Mouse (Mus musculus): ENCODE results near the gene Josd2. TPM values are rescaled to one million over a fixed set of nuclear protein-coding genes. Genes with fewer than 3 reads are reported as not detected.

The Josd2 gene
- polyA plus RNA-seq, 1 experiment, result 99.2 TPM

DNA sequence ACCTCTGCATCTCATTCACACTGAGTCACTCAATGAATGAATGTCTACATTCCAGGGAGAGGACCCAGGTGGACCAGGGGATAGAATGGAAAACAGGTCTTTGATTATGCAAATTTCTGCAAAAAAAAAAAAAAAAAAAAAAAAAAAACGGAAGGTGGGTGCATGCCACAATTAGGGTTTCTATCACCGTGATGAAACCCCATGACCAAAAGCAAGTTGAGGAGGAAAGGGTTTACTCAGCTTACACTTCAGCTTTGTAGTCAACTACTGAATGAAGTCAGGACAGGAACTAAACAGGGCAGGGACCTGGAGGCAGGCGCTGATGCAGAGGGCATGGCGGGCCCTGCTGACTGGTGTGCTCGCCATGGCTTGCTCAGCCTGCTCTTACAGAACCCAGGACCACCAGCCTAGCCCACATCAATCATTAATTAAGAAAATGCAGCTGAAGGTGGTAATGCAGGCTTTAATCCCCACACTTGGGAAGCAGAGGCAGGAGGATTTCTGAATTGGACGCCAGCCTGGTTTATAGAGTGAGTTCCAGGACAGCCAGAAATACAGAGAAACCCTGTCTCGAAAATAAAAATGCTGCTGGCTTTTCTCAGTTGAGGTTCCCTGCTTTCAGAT is 17.9 kb downstream of the Josd2 start:
- TF ChIP-seq POLR2A (IDR thresholded peaks at IDR 0.05; ENCODE audit: low read depth, low read length), result no peak
- TF ChIP-seq CTCF (IDR thresholded peaks at IDR 0.05; ENCODE audit: extremely low read depth, insufficient read length, insufficient replicate concordance, low read depth, low read length), result no peak
- Histone ChIP-seq H3K4me1 (ENCODE audit: control insufficient read depth, insufficient read depth, insufficient read length, low read length) (no peaks in the 10 kb centered on the region), H3K36me3 (ENCODE audit: control insufficient read depth, insufficient read depth, low read length) (0 out of 2 replicates have a peak, but pooled peaks cover 4% of the 10 kb centered on the region), H3K27ac (ENCODE audit: insufficient read depth, low read depth, low read length) (no peak overlapping the region), H3K4me3 (ENCODE audit: low read depth, low read length) (no peak overlapping the region), H3K27me3 (ENCODE audit: control insufficient read depth, insufficient read depth, low read length) (no peaks in the 10 kb centered on the region)
- WGBS, result 72% methylated on average over 7 of the region's 7 CpGs

DNA sequence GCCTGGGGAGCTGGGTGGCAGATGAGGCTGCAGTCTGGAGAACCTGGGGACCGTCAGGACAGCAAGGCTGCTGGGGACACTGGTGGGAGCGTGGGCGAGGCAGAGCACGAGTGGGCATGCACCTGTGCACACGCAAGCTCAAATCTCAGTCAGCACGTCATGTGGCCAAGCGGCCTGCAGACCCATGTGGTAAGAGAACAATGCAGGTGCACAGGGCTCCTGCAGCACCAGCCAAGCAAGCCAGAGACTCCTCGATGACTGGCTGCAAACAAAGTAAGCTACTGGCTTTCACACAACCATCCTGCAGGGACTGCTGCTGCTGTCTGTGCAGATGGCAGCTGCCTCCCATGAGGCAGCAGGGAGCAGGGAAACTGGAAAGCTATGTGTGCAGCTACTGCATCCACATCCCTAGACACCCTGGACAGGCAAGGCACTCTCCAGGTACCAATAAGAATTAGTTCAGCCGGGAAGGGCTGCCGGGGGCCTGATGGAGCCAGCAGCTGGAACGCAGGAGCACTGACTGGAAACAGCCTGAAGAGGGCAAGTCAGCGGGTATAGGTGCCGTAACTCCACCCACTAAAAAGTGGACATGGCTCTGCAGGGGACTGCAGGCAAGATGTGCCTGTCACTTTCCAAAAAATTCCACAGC is 19.3 kb downstream of the Josd2 start:
- no peak overlapping the region for H3K4me3 ChIP-seq (ENCODE audit: low read depth, low read length)
- no peak overlapping the region for H3K27ac ChIP-seq (ENCODE audit: insufficient read depth, low read depth, low read length)
- no peaks in the 10 kb centered on the region for H3K27me3 ChIP-seq (ENCODE audit: control insufficient read depth, insufficient read depth, low read length)
- peaks cover 12% of the 10 kb centered on the region for H3K36me3 ChIP-seq (ENCODE audit: control insufficient read depth, insufficient read depth, low read length)
- no peak for TF ChIP-seq CTCF (IDR thresholded peaks at IDR 0.05; ENCODE audit: extremely low read depth, insufficient read length, insufficient replicate concordance, low read depth, low read length)
- no peak for TF ChIP-seq POLR2A (IDR thresholded peaks at IDR 0.05; ENCODE audit: low read depth, low read length)
- H3K4me1 ChIP-seq (ENCODE audit: control insufficient read depth, insufficient read depth, insufficient read length, low read length), result no peaks in the 10 kb centered on the region
- 74% methylated on average over 13 of the region's 13 CpGs for WGBS

DNA sequence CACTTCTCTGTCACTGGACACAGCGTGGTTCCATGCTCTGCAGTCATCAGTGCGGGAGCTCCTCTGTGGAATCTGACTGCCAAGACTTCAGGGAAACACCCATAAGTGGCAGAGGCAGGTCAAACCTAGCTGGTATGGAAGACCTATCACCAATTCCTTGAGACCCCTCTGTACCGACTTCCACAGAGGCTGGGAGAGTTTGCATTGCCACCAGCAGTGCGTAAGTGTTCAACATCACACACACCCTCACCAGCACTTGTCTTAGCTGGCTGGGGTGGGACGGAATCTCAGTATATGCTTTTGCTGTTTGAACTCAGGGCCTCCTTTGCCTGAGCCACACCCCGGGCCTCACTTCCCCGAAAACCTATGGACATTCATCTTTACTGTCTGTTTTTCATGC is 20.2 kb downstream of the Josd2 start:
- no peaks in the 10 kb centered on the region for H3K27me3 ChIP-seq (ENCODE audit: control insufficient read depth, insufficient read depth, low read length)
- no peak overlapping the region for H3K27ac ChIP-seq (ENCODE audit: insufficient read depth, low read depth, low read length)
- no peaks in the 10 kb centered on the region for H3K4me1 ChIP-seq (ENCODE audit: control insufficient read depth, insufficient read depth, insufficient read length, low read length)
- peaks cover 18% of the 10 kb centered on the region for H3K36me3 ChIP-seq (ENCODE audit: control insufficient read depth, insufficient read depth, low read length)
- TF ChIP-seq POLR2A (IDR thresholded peaks at IDR 0.05; ENCODE audit: low read depth, low read length) (no peak), CTCF (IDR thresholded peaks at IDR 0.05; ENCODE audit: extremely low read depth, insufficient read length, insufficient replicate concordance, low read depth, low read length) (no peak)
- H3K4me3 ChIP-seq (ENCODE audit: low read depth, low read length), result no peak overlapping the region
- 90% methylated on average over 7 of the region's 7 CpGs for WGBS

DNA sequence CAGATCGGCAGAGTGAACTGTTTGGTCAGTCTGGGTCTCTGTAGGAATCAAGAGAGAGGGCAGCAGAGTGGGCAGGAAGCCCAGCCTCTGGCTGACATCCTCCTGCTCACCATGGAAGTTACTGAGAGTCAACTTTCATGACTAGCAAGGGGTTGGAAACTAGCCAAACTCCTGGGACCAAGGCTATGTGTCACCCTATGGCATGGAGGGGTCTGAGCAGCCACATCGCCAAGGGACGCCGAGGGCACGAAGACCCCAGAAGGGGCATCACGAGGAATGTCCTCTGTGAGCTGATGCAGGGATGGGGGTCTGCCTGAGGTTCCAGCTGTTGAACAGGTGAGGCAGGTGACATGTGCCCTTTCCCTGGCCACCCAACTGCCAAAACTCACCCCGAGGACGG is 20.8 kb downstream of the Josd2 start:
- Histone ChIP-seq H3K27ac (ENCODE audit: insufficient read depth, low read depth, low read length) (no peak overlapping the region), H3K36me3 (ENCODE audit: control insufficient read depth, insufficient read depth, low read length) (peaks cover 18% of the 10 kb centered on the region), H3K4me3 (ENCODE audit: low read depth, low read length) (no peak overlapping the region), H3K27me3 (ENCODE audit: control insufficient read depth, insufficient read depth, low read length) (no peaks in the 10 kb centered on the region), H3K4me1 (ENCODE audit: control insufficient read depth, insufficient read depth, insufficient read length, low read length) (no peaks in the 10 kb centered on the region)
- TF ChIP-seq POLR2A (IDR thresholded peaks at IDR 0.05; ENCODE audit: low read depth, low read length) (no peak), CTCF (IDR thresholded peaks at IDR 0.05; ENCODE audit: extremely low read depth, insufficient read length, insufficient replicate concordance, low read depth, low read length) (no peak)
- WGBS, result 90% methylated on average over 8 of the region's 8 CpGs

DNA sequence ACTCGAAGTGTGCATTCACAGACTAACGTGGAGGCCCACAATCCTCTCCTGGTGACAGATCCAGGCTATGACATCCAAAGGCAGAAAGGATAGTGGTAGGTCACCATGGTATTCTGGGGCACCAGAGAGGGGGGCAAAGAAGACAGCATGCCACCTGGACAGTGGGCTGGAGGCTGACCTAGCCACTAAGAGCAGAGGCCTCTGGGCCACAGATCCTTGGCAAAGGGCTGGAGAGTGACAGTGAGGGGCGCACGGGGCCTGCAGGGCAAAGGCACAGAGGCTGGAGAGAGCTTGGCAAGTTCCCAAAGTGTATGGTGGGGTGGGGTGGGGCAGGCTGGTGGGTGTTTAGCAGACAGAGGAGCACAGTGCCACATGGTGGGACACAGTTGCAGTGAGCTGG is 22.5 kb downstream of the Josd2 start:
- Histone ChIP-seq H3K27me3 (ENCODE audit: control insufficient read depth, insufficient read depth, low read length) (no peaks in the 10 kb centered on the region), H3K4me1 (ENCODE audit: control insufficient read depth, insufficient read depth, insufficient read length, low read length) (no peaks in the 10 kb centered on the region; the same call in 1 of the 2 replicates), H3K4me3 (ENCODE audit: low read depth, low read length) (no peak overlapping the region), H3K36me3 (ENCODE audit: control insufficient read depth, insufficient read depth, low read length) (peaks cover 18% of the 10 kb centered on the region), H3K27ac (ENCODE audit: insufficient read depth, low read depth, low read length) (no peak overlapping the region)
- 82% methylated on average over 4 of the region's 4 CpGs for WGBS
- no peak for TF ChIP-seq CTCF (IDR thresholded peaks at IDR 0.05; ENCODE audit: extremely low read depth, insufficient read length, insufficient replicate concordance, low read depth, low read length)
- TF ChIP-seq POLR2A (IDR thresholded peaks at IDR 0.05; ENCODE audit: low read depth, low read length), result no peak

DNA sequence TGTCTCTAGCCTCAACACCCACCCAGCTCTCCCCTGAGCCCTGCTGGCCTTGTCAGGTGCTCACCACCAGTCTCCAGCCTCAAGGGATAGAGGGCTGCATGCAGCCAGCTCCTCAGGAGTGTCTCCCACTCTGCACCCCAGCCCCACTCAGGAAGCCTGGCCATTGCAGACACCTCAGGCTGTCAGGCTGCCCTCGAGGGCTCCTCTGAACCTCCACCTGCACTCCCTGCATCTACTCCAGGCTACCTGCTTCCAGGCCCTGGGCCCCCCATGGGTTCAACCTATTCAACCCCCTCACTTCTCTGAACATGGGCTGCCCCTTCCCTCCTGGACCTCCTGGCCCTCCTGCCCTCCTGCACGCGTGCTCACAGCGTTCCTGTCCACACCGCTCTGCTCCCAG is 23.6 kb downstream of the Josd2 start:
- H3K4me3 ChIP-seq (ENCODE audit: low read depth, low read length), result no peak overlapping the region
- TF ChIP-seq CTCF (IDR thresholded peaks at IDR 0.05; ENCODE audit: extremely low read depth, insufficient read length, insufficient replicate concordance, low read depth, low read length) (no peak), POLR2A (IDR thresholded peaks at IDR 0.05; ENCODE audit: low read depth, low read length) (no peak)
- H3K4me1 ChIP-seq (ENCODE audit: control insufficient read depth, insufficient read depth, insufficient read length, low read length), result no peaks in the 10 kb centered on the region; the same call in 1 of the 2 replicates
- no peak overlapping the region for H3K27ac ChIP-seq (ENCODE audit: insufficient read depth, low read depth, low read length)
- WGBS, result 95% methylated on average over 5 of the region's 5 CpGs
- H3K27me3 ChIP-seq (ENCODE audit: control insufficient read depth, insufficient read depth, low read length), result no peaks in the 10 kb centered on the region
- peaks cover 18% of the 10 kb centered on the region for H3K36me3 ChIP-seq (ENCODE audit: control insufficient read depth, insufficient read depth, low read length)

DNA sequence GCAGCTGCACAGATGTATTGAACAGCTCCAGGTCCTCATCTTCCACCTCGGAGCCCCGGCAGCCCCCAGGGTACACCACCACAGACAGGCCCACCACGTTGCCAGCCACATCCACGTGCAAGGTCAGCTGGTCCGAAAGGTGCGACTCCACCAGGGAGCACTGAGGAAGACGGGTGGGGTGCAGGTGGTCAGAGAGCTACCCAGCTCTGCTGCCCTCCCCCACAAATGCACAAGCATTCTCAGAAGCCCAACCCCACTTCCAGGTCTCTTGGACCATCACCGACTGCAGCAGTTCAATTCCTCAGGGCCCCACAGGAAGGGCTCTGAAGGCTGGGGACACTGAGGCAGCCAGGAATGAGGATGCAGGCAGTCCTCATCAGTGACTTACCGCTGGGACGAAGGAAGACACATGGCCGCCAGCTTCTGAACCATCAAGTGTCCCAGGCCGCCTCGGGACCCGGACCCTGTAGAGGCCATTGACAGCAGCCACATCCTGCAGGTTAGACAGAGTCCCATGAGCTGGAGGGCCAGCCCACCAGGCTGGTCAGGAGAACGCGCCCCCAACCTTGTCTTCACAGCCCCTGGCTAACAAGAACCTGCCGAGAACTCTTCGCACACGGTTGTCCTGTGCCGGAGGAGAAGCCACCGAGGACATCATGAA is 24.5 kb downstream of the Josd2 start:
- WGBS, result 94% methylated on average over 21 of the region's 21 CpGs
- peaks cover 18% of the 10 kb centered on the region for H3K36me3 ChIP-seq (ENCODE audit: control insufficient read depth, insufficient read depth, low read length)
- peaks cover 2% of the 10 kb centered on the region for H3K4me1 ChIP-seq (ENCODE audit: control insufficient read depth, insufficient read depth, insufficient read length, low read length)
- H3K27me3 ChIP-seq (ENCODE audit: control insufficient read depth, insufficient read depth, low read length), result no peaks in the 10 kb centered on the region
- H3K4me3 ChIP-seq (ENCODE audit: low read depth, low read length), result no peak overlapping the region
- no peak overlapping the region for H3K27ac ChIP-seq (ENCODE audit: insufficient read depth, low read depth, low read length)
- no peak for TF ChIP-seq POLR2A (IDR thresholded peaks at IDR 0.05; ENCODE audit: low read depth, low read length)
- TF ChIP-seq CTCF (IDR thresholded peaks at IDR 0.05; ENCODE audit: extremely low read depth, insufficient read length, insufficient replicate concordance, low read depth, low read length), result no peak
